Mouse (Mus musculus): Measurements from ENCODE around the gene Plpp1. TPM values are rescaled to one million over a fixed set of nuclear protein-coding genes. Genes with fewer than 3 reads are reported as not detected.

Gene Plpp1
- polyA plus RNA-seq, 1 experiment from 2014 or later, result 21.8 TPM

- H3K27me3 ChIP-seq (replicated peaks; ENCODE audit: low read depth, poor library complexity, severe bottlenecking), result no peaks in the 10 kb centered on the region
- 75% methylated on average over 4 of the region's 4 CpGs for WGBS
- DNase-seq (ENCODE audit: low spot score), result peak; percentile 34
- H3K36me3 ChIP-seq (replicated peaks), result peaks cover 94% of the 10 kb centered on the region
- H3K9me3 ChIP-seq, result no peaks in the 10 kb centered on the region
- H3K4me3 ChIP-seq, result no peak overlapping the region
- no peak overlapping the region for H3K27ac ChIP-seq (replicated peaks)
- no peaks in the 10 kb centered on the region for H3K4me1 ChIP-seq
Observed at GRCm38 (mm10) chr13:112909663-112910062, 109.1 kb downstream of the Plpp1 start.

- Histone ChIP-seq H3K27ac (replicated peaks) (no peak overlapping the region), H3K4me1 (no peaks in the 10 kb centered on the region), H3K9me3 (no peaks in the 10 kb centered on the region), H3K27me3 (replicated peaks; ENCODE audit: low read depth, poor library complexity, severe bottlenecking) (no peaks in the 10 kb centered on the region), H3K36me3 (replicated peaks) (peaks cover 91% of the 10 kb centered on the region), H3K4me3 (no peak overlapping the region)
- no peak for DNase-seq (ENCODE audit: low spot score)
- 89% methylated on average over 4 of the region's 4 CpGs for WGBS
Observed at GRCm38 (mm10) chr13:112910434-112910833, 109.8 kb downstream of the Plpp1 start.

Other genes starting within 250 kb of the Plpp1 start
- not detected in 2 replicates for gene Il31ra, start 206.4 kb upstream of the Plpp1 start, polyA plus RNA-seq (2016; fragmentation: Nextera tagmentation; extraction: Ambion mirVana)
- 0.56 and 0.78 TPM in 2 replicates for gene Ddx4, start 148.3 kb upstream of the Plpp1 start, polyA plus RNA-seq (2016; fragmentation: Nextera tagmentation; extraction: Ambion mirVana)
- 11.7 and 13.5 TPM in 2 replicates for gene Slc38a9, start 140.0 kb upstream of the Plpp1 start, polyA plus RNA-seq (2016; fragmentation: Nextera tagmentation; extraction: Ambion mirVana)
- 94.3 and 107 TPM in 2 replicates for gene Mtrex, start 126.6 kb downstream of the Plpp1 start, polyA plus RNA-seq (2016; fragmentation: Nextera tagmentation; extraction: Ambion mirVana)
- gene Dhx29, start 126.7 kb downstream of the Plpp1 start, polyA plus RNA-seq (2016; fragmentation: Nextera tagmentation; extraction: Ambion mirVana), result 32.6 and 33.7 TPM in 2 replicates
- gene Ccno, start 187.0 kb downstream of the Plpp1 start, polyA plus RNA-seq (2016; fragmentation: Nextera tagmentation; extraction: Ambion mirVana), result 0.24 and 0.57 TPM in 2 replicates
- 0.06 and 0.50 TPM in 2 replicates for gene Mcidas, start 193.1 kb downstream of the Plpp1 start, polyA plus RNA-seq (2016; fragmentation: Nextera tagmentation; extraction: Ambion mirVana)
- gene Cdc20b, start 234.3 kb downstream of the Plpp1 start, polyA plus RNA-seq (2016; fragmentation: Nextera tagmentation; extraction: Ambion mirVana), result 0.19 and 0.83 TPM in 2 replicates
- 90.2 and 98.3 TPM in 2 replicates for gene Gpx8, start 245.6 kb downstream of the Plpp1 start, polyA plus RNA-seq (2016; fragmentation: Nextera tagmentation; extraction: Ambion mirVana)

Measured in embryonic facial prominence, embryonic 10.5 days (tissue).